Mouse (Mus musculus): ENCODE results near the gene Pramef20.
"Not testable (repeated sequence)": the region's sequence is repeated elsewhere in the genome, so short reads cannot be mapped to it uniquely, and the experiment has no call there.

The Pramef20 gene

GRCm38 (mm10) chr4:144377911-144378310, at the start of gene Pramef20:
Gene Pramef20 (minus strand): TSS chr4:144377933.
- no peak for DNase-seq

GRCm38 (mm10) chr4:144424590-144424989, 46.9 kb upstream of the Pramef20 start:
- no peak for DNase-seq

- no peak for DNase-seq
Observed at GRCm38 (mm10) chr4:144420644-144421043, 42.9 kb upstream of the Pramef20 start.

- no peak for DNase-seq
Observed at GRCm38 (mm10) chr4:144408290-144408689, 30.6 kb upstream of the Pramef20 start, which contains the start of gene Pramef12. Gene Pramef12 (minus strand): TSS chr4:144408464.

- no peak for DNase-seq
Observed at GRCm38 (mm10) chr4:144406261-144406660, 28.5 kb upstream of the Pramef20 start.

- no peak for DNase-seq
Observed at GRCm38 (mm10) chr4:144404456-144405086, 26.8 kb upstream of the Pramef20 start.

- DNase-seq = no peak
Observed at GRCm38 (mm10) chr4:144402712-144403111, 25.0 kb upstream of the Pramef20 start.

- no peak for DNase-seq
Observed at GRCm38 (mm10) chr4:144396316-144396715, 18.6 kb upstream of the Pramef20 start.

- not testable (repeated sequence) for DNase-seq
Observed at GRCm38 (mm10) chr4:144357642-144358041, 20.1 kb downstream of the Pramef20 start, which contains the start of gene Gm13119. Gene Gm13119 (plus strand): TSS chr4:144357942.

- not testable (repeated sequence) for DNase-seq
Observed at GRCm38 (mm10) chr4:144335856-144336255, 41.9 kb downstream of the Pramef20 start.

- not testable (repeated sequence) for DNase-seq
Observed at GRCm38 (mm10) chr4:144329949-144330348, 47.8 kb downstream of the Pramef20 start, which contains the start of gene Gm13128. Gene Gm13128 (plus strand): TSS chr4:144330249.
